Mouse (Mus musculus): ENCODE measurements around the gene Ermap. TPM values are rescaled to one million over a fixed set of nuclear protein-coding genes. Genes with fewer than 3 reads are reported as not detected.

Gene Ermap
- polyA plus RNA-seq, 1 experiment from 2014 or later: 7.0 TPM

- H3K4me1 ChIP-seq (ENCODE audit: control insufficient read depth, insufficient read depth, low read length): no peaks in the 10 kb centered on the region
- no peaks in the 10 kb centered on the region for H3K9me3 ChIP-seq (replicated peaks; ENCODE audit: control insufficient read depth, low read length)
- no peaks in the 10 kb centered on the region for H3K27me3 ChIP-seq (ENCODE audit: control insufficient read depth, insufficient read depth, low read length)
- 22% methylated on average over 24 of the region's 24 CpGs for WGBS
- ATAC-seq (replicated peaks; ENCODE audit: insufficient number of reproducible peaks, low FRiP score, low TSS enrichment, low read depth): peak; percentile 49
- H3K36me3 ChIP-seq (replicated peaks; ENCODE audit: control insufficient read depth, insufficient read depth, low read depth, low read length): no peaks in the 10 kb centered on the region
- H3K9ac ChIP-seq (replicated peaks; ENCODE audit: low read length): peak overlapping the region; percentile 50
- H3K4me2 ChIP-seq (ENCODE audit: low read depth, low read length): peak overlapping the region; percentile 52
- H3K27ac ChIP-seq (replicated peaks; ENCODE audit: low read depth, low read length): no peak overlapping the region
- peak; percentile 86 for DNase-seq (ENCODE audit: low spot score)
- no peak overlapping the region for H3K4me3 ChIP-seq (ENCODE audit: low read depth, low read length)
These were observed 47.5 kb downstream of the Ermap start for GRCm38 (mm10) chr4:119142230-119142871.

- ATAC-seq (replicated peaks; ENCODE audit: insufficient number of reproducible peaks, low FRiP score, low TSS enrichment, low read depth) (no peak), DNase-seq (ENCODE audit: low spot score) (no peak)
- Histone ChIP-seq H3K27ac (replicated peaks; ENCODE audit: low read depth, low read length) (no peak overlapping the region), H3K27me3 (ENCODE audit: control insufficient read depth, insufficient read depth, low read length) (no peaks in the 10 kb centered on the region), H3K9me3 (replicated peaks; ENCODE audit: control insufficient read depth, low read length) (no peaks in the 10 kb centered on the region), H3K4me1 (ENCODE audit: control insufficient read depth, insufficient read depth, low read length) (no peaks in the 10 kb centered on the region), H3K4me3 (ENCODE audit: low read depth, low read length) (no peak overlapping the region), H3K4me2 (ENCODE audit: low read depth, low read length) (no peak overlapping the region), H3K9ac (replicated peaks; ENCODE audit: low read length) (no peak overlapping the region), H3K36me3 (replicated peaks; ENCODE audit: control insufficient read depth, insufficient read depth, low read depth, low read length) (peaks cover 4% of the 10 kb centered on the region; the same call in 1 of the 2 replicates)
- WGBS: 67% methylated on average over 10 of the region's 10 CpGs
These were observed 48.6 kb downstream of the Ermap start for GRCm38 (mm10) chr4:119141191-119141590.

- H3K9me3 ChIP-seq (replicated peaks; ENCODE audit: control insufficient read depth, low read length): no peaks in the 10 kb centered on the region
- no peak overlapping the region for H3K9ac ChIP-seq (replicated peaks; ENCODE audit: low read length)
- no peaks in the 10 kb centered on the region for H3K4me1 ChIP-seq (ENCODE audit: control insufficient read depth, insufficient read depth, low read length)
- 48% methylated on average over 3 of the region's 3 CpGs for WGBS
- no peak for ATAC-seq (replicated peaks; ENCODE audit: insufficient number of reproducible peaks, low FRiP score, low TSS enrichment, low read depth)
- H3K4me2 ChIP-seq (ENCODE audit: low read depth, low read length): no peak overlapping the region
- H3K27me3 ChIP-seq (ENCODE audit: control insufficient read depth, insufficient read depth, low read length): no peaks in the 10 kb centered on the region
- peaks cover 8% of the 10 kb centered on the region; the same call in 1 of the 2 replicates for H3K36me3 ChIP-seq (replicated peaks; ENCODE audit: control insufficient read depth, insufficient read depth, low read depth, low read length)
- DNase-seq (ENCODE audit: low spot score): peak; percentile 60
- no peak overlapping the region for H3K4me3 ChIP-seq (ENCODE audit: low read depth, low read length)
- H3K27ac ChIP-seq (replicated peaks; ENCODE audit: low read depth, low read length): no peak overlapping the region
These were observed 49.7 kb downstream of the Ermap start for GRCm38 (mm10) chr4:119140126-119140525.

- no peaks in the 10 kb centered on the region for H3K27me3 ChIP-seq (ENCODE audit: control insufficient read depth, insufficient read depth, low read length)
- no peak overlapping the region for H3K4me3 ChIP-seq (ENCODE audit: low read depth, low read length)
- 65% methylated on average over 8 of the region's 8 CpGs for WGBS
These were observed 51.0 kb downstream of the Ermap start for GRCm38 (mm10) chr4:119138776-119139175.

GRCm38 (mm10) chr4:119138171-119138570 lies 51.6 kb downstream of the Ermap start:
- 7% methylated on average over 18 of the region's 18 CpGs for WGBS
- peaks cover 14% of the 10 kb centered on the region for H3K36me3 ChIP-seq (replicated peaks; ENCODE audit: control insufficient read depth, insufficient read depth, low read depth, low read length)
- DNase-seq (ENCODE audit: low spot score): peak; percentile 76
- no peaks in the 10 kb centered on the region for H3K4me1 ChIP-seq (ENCODE audit: control insufficient read depth, insufficient read depth, low read length)
- H3K4me3 ChIP-seq (ENCODE audit: low read depth, low read length): no peak overlapping the region
- ATAC-seq (replicated peaks; ENCODE audit: insufficient number of reproducible peaks, low FRiP score, low TSS enrichment, low read depth): peak; percentile 56
- no peak overlapping the region for H3K27ac ChIP-seq (replicated peaks; ENCODE audit: low read depth, low read length)
- H3K9me3 ChIP-seq (replicated peaks; ENCODE audit: control insufficient read depth, low read length): no peaks in the 10 kb centered on the region
- H3K9ac ChIP-seq (replicated peaks; ENCODE audit: low read length): peak overlapping the region; percentile 25; the same call in 1 of the 2 replicates
- H3K4me2 ChIP-seq (ENCODE audit: low read depth, low read length): peak overlapping the region; percentile 15; the same call in 1 of the 2 replicates
- no peaks in the 10 kb centered on the region for H3K27me3 ChIP-seq (ENCODE audit: control insufficient read depth, insufficient read depth, low read length)

More at GRCm38 (mm10) chr4:119138776-119139175, 51.0 kb downstream of the Ermap start:
- H3K9me3 ChIP-seq (replicated peaks; ENCODE audit: control insufficient read depth, low read length): no peaks in the 10 kb centered on the region
- ATAC-seq (replicated peaks; ENCODE audit: insufficient number of reproducible peaks, low FRiP score, low TSS enrichment, low read depth) (no peak), DNase-seq (ENCODE audit: low spot score) (no peak)
- no peaks in the 10 kb centered on the region for H3K4me1 ChIP-seq (ENCODE audit: control insufficient read depth, insufficient read depth, low read length)
- H3K27ac ChIP-seq (replicated peaks; ENCODE audit: low read depth, low read length): no peak overlapping the region
- peaks cover 14% of the 10 kb centered on the region for H3K36me3 ChIP-seq (replicated peaks; ENCODE audit: control insufficient read depth, insufficient read depth, low read depth, low read length)
- no peak overlapping the region for H3K4me2 ChIP-seq (ENCODE audit: low read depth, low read length)
- H3K9ac ChIP-seq (replicated peaks; ENCODE audit: low read length): no peak overlapping the region

- 73% methylated on average over 8 of the region's 8 CpGs for WGBS
- ATAC-seq (replicated peaks; ENCODE audit: insufficient number of reproducible peaks, low FRiP score, low TSS enrichment, low read depth): no peak
- Histone ChIP-seq H3K4me3 (ENCODE audit: low read depth, low read length) (no peak overlapping the region), H3K4me1 (ENCODE audit: control insufficient read depth, insufficient read depth, low read length) (no peaks in the 10 kb centered on the region), H3K27me3 (ENCODE audit: control insufficient read depth, insufficient read depth, low read length) (no peaks in the 10 kb centered on the region), H3K9ac (replicated peaks; ENCODE audit: low read length) (no peak overlapping the region), H3K4me2 (ENCODE audit: low read depth, low read length) (no peak overlapping the region), H3K36me3 (replicated peaks; ENCODE audit: control insufficient read depth, insufficient read depth, low read depth, low read length) (peaks cover 14% of the 10 kb centered on the region), H3K9me3 (replicated peaks; ENCODE audit: control insufficient read depth, low read length) (no peaks in the 10 kb centered on the region), H3K27ac (replicated peaks; ENCODE audit: low read depth, low read length) (no peak overlapping the region)
- no peak for DNase-seq (ENCODE audit: low spot score)
These were observed 52.5 kb downstream of the Ermap start for GRCm38 (mm10) chr4:119137313-119137712.

- Histone ChIP-seq H3K4me3 (ENCODE audit: low read depth, low read length) (no peak overlapping the region), H3K9me3 (replicated peaks; ENCODE audit: control insufficient read depth, low read length) (no peaks in the 10 kb centered on the region), H3K9ac (replicated peaks; ENCODE audit: low read length) (no peak overlapping the region), H3K27ac (replicated peaks; ENCODE audit: low read depth, low read length) (no peak overlapping the region), H3K4me2 (ENCODE audit: low read depth, low read length) (no peak overlapping the region), H3K27me3 (ENCODE audit: control insufficient read depth, insufficient read depth, low read length) (no peaks in the 10 kb centered on the region), H3K36me3 (replicated peaks; ENCODE audit: control insufficient read depth, insufficient read depth, low read depth, low read length) (peaks cover 14% of the 10 kb centered on the region), H3K4me1 (ENCODE audit: control insufficient read depth, insufficient read depth, low read length) (no peaks in the 10 kb centered on the region)
- DNase-seq (ENCODE audit: low spot score) (no peak), ATAC-seq (replicated peaks; ENCODE audit: insufficient number of reproducible peaks, low FRiP score, low TSS enrichment, low read depth) (no peak)
- WGBS: 92% methylated on average over 13 of the region's 13 CpGs
These were observed 56.0 kb downstream of the Ermap start for GRCm38 (mm10) chr4:119133860-119134259.

- peaks cover 14% of the 10 kb centered on the region for H3K36me3 ChIP-seq (replicated peaks; ENCODE audit: control insufficient read depth, insufficient read depth, low read depth, low read length)
- H3K4me1 ChIP-seq (ENCODE audit: control insufficient read depth, insufficient read depth, low read length): no peaks in the 10 kb centered on the region
- no peaks in the 10 kb centered on the region for H3K27me3 ChIP-seq (ENCODE audit: control insufficient read depth, insufficient read depth, low read length)
These were observed 56.5 kb downstream of the Ermap start for GRCm38 (mm10) chr4:119133306-119133705.

More at GRCm38 (mm10) chr4:119133306-119133705, 56.5 kb downstream of the Ermap start:
- Histone ChIP-seq H3K4me3 (ENCODE audit: low read depth, low read length) (no peak overlapping the region), H3K27ac (replicated peaks; ENCODE audit: low read depth, low read length) (no peak overlapping the region), H3K9ac (replicated peaks; ENCODE audit: low read length) (no peak overlapping the region), H3K9me3 (replicated peaks; ENCODE audit: control insufficient read depth, low read length) (no peaks in the 10 kb centered on the region), H3K4me2 (ENCODE audit: low read depth, low read length) (no peak overlapping the region)
- WGBS: 92% methylated on average over 13 of the region's 13 CpGs
- ATAC-seq (replicated peaks; ENCODE audit: insufficient number of reproducible peaks, low FRiP score, low TSS enrichment, low read depth): no peak
- no peak for DNase-seq (ENCODE audit: low spot score)
